Mouse (Mus musculus) T-cell, adult 2 months (primary cell): ENCODE results near the gene Cdk19.
A peak's percentile ranks its signal among the peaks of the same experiment; 100 is the strongest.

Experiments used
- DNase-seq: peaks from one replicate; pipeline ENCODE4 v3.0.0; 2022; ENCODE audit warnings: low spot score

Gene Cdk19

GRCm38 (mm10) chr10:40339351-40339964, at the start of gene Cdk19:
Cdk19 (plus strand) TSS chr10:40339564.
- no peak for DNase-seq

GRCm38 (mm10) chr10:40292640-40293039, 46.7 kb upstream of the Cdk19 start:
- no peak for DNase-seq

GRCm38 (mm10) chr10:40300648-40301171, 38.7 kb upstream of the Cdk19 start:
- peak; percentile 45 for DNase-seq

GRCm38 (mm10) chr10:40301181-40302075, 37.9 kb upstream of the Cdk19 start:
- DNase-seq = peak; percentile 48

- DNase-seq = peak; percentile 99
Observed at GRCm38 (mm10) chr10:40302140-40302985, 37.0 kb upstream of the Cdk19 start, which contains the start of gene Amd1. Amd1 (minus strand) TSS chr10:40302186.

GRCm38 (mm10) chr10:40305989-40306388, 33.4 kb upstream of the Cdk19 start:
- no peak for DNase-seq

- no peak for DNase-seq
Observed at GRCm38 (mm10) chr10:40307826-40308583, 31.4 kb upstream of the Cdk19 start.

GRCm38 (mm10) chr10:40309884-40310635, 29.3 kb upstream of the Cdk19 start:
- peak; percentile 29 for DNase-seq

- DNase-seq = no peak
Observed at GRCm38 (mm10) chr10:40312781-40313180, 26.6 kb upstream of the Cdk19 start.

GRCm38 (mm10) chr10:40316841-40317585, 22.4 kb upstream of the Cdk19 start:
- DNase-seq = no peak

GRCm38 (mm10) chr10:40320306-40320705, 19.1 kb upstream of the Cdk19 start:
- no peak for DNase-seq

- no peak for DNase-seq
Observed at GRCm38 (mm10) chr10:40328004-40328551, 11.3 kb upstream of the Cdk19 start.

- DNase-seq = no peak
Observed at GRCm38 (mm10) chr10:40330262-40330661, 9.1 kb upstream of the Cdk19 start.

GRCm38 (mm10) chr10:40332864-40333263, 6.5 kb upstream of the Cdk19 start:
- no peak for DNase-seq

GRCm38 (mm10) chr10:40342036-40342435, 2.7 kb downstream of the Cdk19 start:
- no peak for DNase-seq

GRCm38 (mm10) chr10:40346776-40347403, 7.5 kb downstream of the Cdk19 start:
- DNase-seq = no peak

GRCm38 (mm10) chr10:40347461-40347954, 8.1 kb downstream of the Cdk19 start:
- DNase-seq = no peak

- DNase-seq = peak; percentile 99
Observed at GRCm38 (mm10) chr10:40348566-40349536, 9.5 kb downstream of the Cdk19 start.
